Mouse (Mus musculus): ENCODE data around the gene Il12b.

Il12b gene

GRCm38 (mm10) chr11:44399763-44400162 lies at the start of gene Il12b:
TSS of gene Il12b (plus strand) at chr11:44400063.
- DNase-seq = no peak

GRCm38 (mm10) chr11:44354860-44355470 lies 44.9 kb upstream of the Il12b start:
- DNase-seq = no peak

- DNase-seq = no peak
Observed at GRCm38 (mm10) chr11:44356171-44356570, 43.7 kb upstream of the Il12b start.

GRCm38 (mm10) chr11:44364536-44364935 lies 35.3 kb upstream of the Il12b start:
- no peak for DNase-seq

- DNase-seq = no peak
Observed at GRCm38 (mm10) chr11:44367711-44368110, 32.2 kb upstream of the Il12b start.

GRCm38 (mm10) chr11:44372856-44373255 lies 27.0 kb upstream of the Il12b start:
- DNase-seq = no peak

- DNase-seq = no peak
Observed at GRCm38 (mm10) chr11:44377879-44378278, 22.0 kb upstream of the Il12b start.

- no peak for DNase-seq
Observed at GRCm38 (mm10) chr11:44380432-44381051, 19.3 kb upstream of the Il12b start.

GRCm38 (mm10) chr11:44382200-44382599 lies 17.7 kb upstream of the Il12b start:
- no peak for DNase-seq

GRCm38 (mm10) chr11:44387031-44387430 lies 12.8 kb upstream of the Il12b start:
- DNase-seq = no peak

GRCm38 (mm10) chr11:44389993-44390701 lies 9.7 kb upstream of the Il12b start:
- no peak for DNase-seq

- DNase-seq = no peak
Observed at GRCm38 (mm10) chr11:44393101-44393810, 6.6 kb upstream of the Il12b start.

GRCm38 (mm10) chr11:44395401-44395800 lies 4.5 kb upstream of the Il12b start:
- no peak for DNase-seq

- DNase-seq = no peak
Observed at GRCm38 (mm10) chr11:44397551-44397950, 2.3 kb upstream of the Il12b start.

- DNase-seq = no peak
Observed at GRCm38 (mm10) chr11:44398356-44398755, 1.5 kb upstream of the Il12b start.

GRCm38 (mm10) chr11:44398782-44399225 lies 1.1 kb upstream of the Il12b start:
- peak; percentile 83 for DNase-seq

GRCm38 (mm10) chr11:44401635-44402548 lies 2.0 kb downstream of the Il12b start:
- peak; percentile 64 for DNase-seq

- DNase-seq = no peak
Observed at GRCm38 (mm10) chr11:44405113-44405512, 5.2 kb downstream of the Il12b start.

- peak; percentile 10 for DNase-seq
Observed at GRCm38 (mm10) chr11:44405961-44406360, 6.1 kb downstream of the Il12b start.

GRCm38 (mm10) chr11:44406457-44406856 lies 6.6 kb downstream of the Il12b start:
- no peak for DNase-seq

- no peak for DNase-seq
Observed at GRCm38 (mm10) chr11:44408626-44409025, 8.8 kb downstream of the Il12b start.

GRCm38 (mm10) chr11:44410413-44410812 lies 10.6 kb downstream of the Il12b start:
- no peak for DNase-seq
